Mouse (Mus musculus) embryo, embryonic 10.5 days (tissue): Measurements from ENCODE around the gene Gm49337.
A peak's percentile ranks its signal among the peaks of the same experiment; 100 is the strongest.

Experiments used
- DNase-seq: peaks from one replicate; pipeline ENCODE4 v3.0.0-alpha.2; 2015; ENCODE audit warnings: low spot score

Gene Gm49337

GRCm38 (mm10) chr4:116162142-116162541 is 11.0 kb upstream of the Gm49337 start:
- no peak for DNase-seq

GRCm38 (mm10) chr4:116164759-116165554 is 8.2 kb upstream of the Gm49337 start:
- no peak for DNase-seq

GRCm38 (mm10) chr4:116165708-116166407 is 7.3 kb upstream of the Gm49337 start:
- no peak for DNase-seq

- no peak for DNase-seq
These were observed 5.8 kb upstream of the Gm49337 start, which contains the start of gene Tspan1 for GRCm38 (mm10) chr4:116167404-116167803. Tspan1 (minus strand) TSS chr4:116167601.

- peak; percentile 76 for DNase-seq
These were observed 4.4 kb upstream of the Gm49337 start for GRCm38 (mm10) chr4:116168617-116169352.

- no peak for DNase-seq
These were observed 3.9 kb upstream of the Gm49337 start for GRCm38 (mm10) chr4:116169353-116169672.

GRCm38 (mm10) chr4:116173752-116174151 is 568 bp downstream of the Gm49337 start:
- no peak for DNase-seq

GRCm38 (mm10) chr4:116174466-116175116 is 1.4 kb downstream of the Gm49337 start:
- DNase-seq = no peak

- DNase-seq = no peak
These were observed 2.0 kb downstream of the Gm49337 start for GRCm38 (mm10) chr4:116175136-116175535.

GRCm38 (mm10) chr4:116175711-116176542 is 2.7 kb downstream of the Gm49337 start:
- DNase-seq = no peak

- DNase-seq = no peak
These were observed 3.4 kb downstream of the Gm49337 start for GRCm38 (mm10) chr4:116176543-116176988.

GRCm38 (mm10) chr4:116177140-116177539 is 4.0 kb downstream of the Gm49337 start:
- no peak for DNase-seq

- no peak for DNase-seq
These were observed 8.9 kb downstream of the Gm49337 start for GRCm38 (mm10) chr4:116182079-116182478.

- DNase-seq = no peak
These were observed 9.6 kb downstream of the Gm49337 start for GRCm38 (mm10) chr4:116182745-116183144.

GRCm38 (mm10) chr4:116185083-116185482 is 11.9 kb downstream of the Gm49337 start:
- no peak for DNase-seq

GRCm38 (mm10) chr4:116192286-116192835 is 19.2 kb downstream of the Gm49337 start:
- no peak for DNase-seq

- no peak for DNase-seq
These were observed 20.6 kb downstream of the Gm49337 start for GRCm38 (mm10) chr4:116193583-116194383.

GRCm38 (mm10) chr4:116198422-116198821 is 25.2 kb downstream of the Gm49337 start:
- DNase-seq = no peak

GRCm38 (mm10) chr4:116204422-116204821 is 31.2 kb downstream of the Gm49337 start:
- DNase-seq = no peak

- DNase-seq = no peak
These were observed 33.3 kb downstream of the Gm49337 start for GRCm38 (mm10) chr4:116206531-116206930.
